Mouse (Mus musculus) splenic B cell, adult 2 months (primary cell): ENCODE results near the gene Nudt9.

Experiments
- DNase-seq: peaks from one replicate; pipeline ENCODE4 v3.0.0-alpha.2; 2011; ENCODE audit warnings: low read depth, low spot score
- H3K27me3 ChIP-seq: 2 replicates; pipeline ENCODE4 v1.6.1; 2012; ENCODE audit warnings: mild to moderate bottlenecking, low read length, moderate library complexity, mixed read lengths; ENCODE audit not compliant: control insufficient read depth, poor library complexity, insufficient read depth, severe bottlenecking
- H3K36me3 ChIP-seq: 2 replicates; pipeline ENCODE4 v1.6.1; 2012; ENCODE audit warnings: mild to moderate bottlenecking, low read length, moderate library complexity, mixed read lengths; ENCODE audit not compliant: control insufficient read depth, poor library complexity, insufficient read depth, severe bottlenecking

The Nudt9 gene

GRCm38 (mm10) chr5:104113491-104114172, 67.5 kb downstream of the Nudt9 start, which contains the start of gene Sparcl1:
TSS of gene Sparcl1 (minus strand) at chr5:104113733.
- no peaks in the 10 kb centered on the region for H3K36me3 ChIP-seq
- DNase-seq: no peak
- no peaks in the 10 kb centered on the region for H3K27me3 ChIP-seq
